Mouse (Mus musculus) splenic B cell, adult 2 months (primary cell): ENCODE measurements around the gene Cav1.

Source experiments
- DNase-seq: peaks from one replicate; pipeline ENCODE4 v3.0.0-alpha.2; 2011; ENCODE audit warnings: low read depth, low spot score
- H3K27me3 ChIP-seq: 2 replicates; pipeline ENCODE4 v1.6.1; 2012; ENCODE audit warnings: mild to moderate bottlenecking, low read length, moderate library complexity, mixed read lengths; ENCODE audit not compliant: control insufficient read depth, poor library complexity, insufficient read depth, severe bottlenecking
- H3K36me3 ChIP-seq: 2 replicates; pipeline ENCODE4 v1.6.1; 2012; ENCODE audit warnings: mild to moderate bottlenecking, low read length, moderate library complexity, mixed read lengths; ENCODE audit not compliant: control insufficient read depth, poor library complexity, insufficient read depth, severe bottlenecking

Cav1 gene

GRCm38 (mm10) chr6:17358896-17359690, 53.0 kb downstream of the Cav1 start:
- peak; percentile 63 for DNase-seq
- Histone ChIP-seq H3K36me3 (no peaks in the 10 kb centered on the region), H3K27me3 (no peaks in the 10 kb centered on the region)

GRCm38 (mm10) chr6:17362771-17363170, 56.6 kb downstream of the Cav1 start:
- Histone ChIP-seq H3K36me3 (no peaks in the 10 kb centered on the region), H3K27me3 (no peaks in the 10 kb centered on the region)
- peak; percentile 5 for DNase-seq

DNA sequence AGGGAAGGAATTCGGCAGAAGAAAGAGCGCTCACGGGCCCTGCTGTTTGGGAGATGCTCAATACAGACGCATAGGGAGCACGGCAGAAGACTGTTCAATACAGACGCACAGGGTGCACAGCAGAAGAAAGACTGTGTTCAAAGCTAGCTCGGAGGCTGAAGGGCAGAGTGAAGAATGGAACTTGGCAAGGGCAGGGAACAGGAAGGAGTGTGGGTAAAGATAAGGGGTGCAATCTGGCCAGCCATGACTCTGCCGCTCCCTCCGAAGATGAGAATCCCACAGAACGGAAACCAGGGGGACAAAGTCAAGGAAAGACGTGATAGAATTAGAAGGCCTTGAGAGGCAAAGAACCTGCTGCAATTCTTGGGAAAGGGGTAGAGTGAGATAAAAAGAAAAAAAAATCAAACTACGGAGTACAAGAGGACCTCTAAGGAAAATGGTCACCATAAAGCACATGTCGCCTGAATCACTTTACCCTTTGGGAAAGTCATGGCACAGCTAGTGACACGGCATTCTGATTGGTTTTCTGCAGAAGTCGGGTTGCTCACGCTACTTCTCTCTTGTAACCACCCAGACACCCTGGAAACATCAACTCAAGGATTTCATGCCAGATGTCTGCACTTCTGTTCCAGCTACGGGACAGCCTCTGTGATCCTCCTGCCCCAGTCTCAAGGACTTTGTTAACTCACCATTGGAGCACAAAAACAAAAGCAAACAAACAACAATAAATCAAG, 57.5 kb downstream of the Cav1 start:
- no peaks in the 10 kb centered on the region for H3K27me3 ChIP-seq
- DNase-seq: no peak
- H3K36me3 ChIP-seq: no peaks in the 10 kb centered on the region

DNA sequence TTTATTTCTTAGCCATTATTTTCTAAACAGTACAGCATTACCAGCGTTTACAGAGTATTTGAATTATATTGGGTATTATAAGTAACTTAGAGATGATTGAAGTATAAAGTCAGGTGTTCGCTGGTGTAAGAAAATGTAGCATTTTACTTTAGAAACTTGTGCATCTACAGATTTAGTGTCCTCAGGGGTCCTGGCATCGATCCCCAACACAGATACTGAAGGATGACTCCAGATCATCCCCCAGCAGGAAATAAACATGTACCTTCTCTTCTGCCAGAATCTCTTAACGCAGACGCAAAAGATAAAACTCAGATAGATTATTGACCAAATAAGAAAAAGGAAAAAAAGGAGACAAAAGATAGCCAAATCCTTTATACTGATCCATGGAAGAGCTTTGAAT, 68.2 kb downstream of the Cav1 start:
- Histone ChIP-seq H3K36me3 (no peaks in the 10 kb centered on the region), H3K27me3 (no peaks in the 10 kb centered on the region)
- no peak for DNase-seq

DNA sequence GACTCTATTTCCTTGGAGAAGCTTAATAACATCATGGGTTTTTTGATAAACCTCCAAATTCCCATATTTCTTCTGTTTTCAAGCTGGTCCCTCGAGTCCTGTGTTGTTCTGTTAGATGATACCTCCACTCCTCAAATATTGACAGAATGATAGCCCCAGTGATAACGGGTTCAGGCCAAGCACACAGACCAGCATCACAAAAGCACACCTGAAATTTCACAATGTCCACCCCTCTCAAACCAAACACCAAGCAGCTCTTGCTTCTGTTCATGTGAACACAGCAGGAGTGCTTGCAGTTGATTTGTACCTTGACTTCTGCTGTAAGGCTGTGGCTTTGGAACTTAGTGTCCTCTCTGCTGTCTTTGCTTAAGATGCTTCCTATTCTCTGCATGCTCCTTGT, 71.2 kb downstream of the Cav1 start:
- H3K27me3 ChIP-seq: no peaks in the 10 kb centered on the region
- H3K36me3 ChIP-seq: no peaks in the 10 kb centered on the region
- no peak for DNase-seq

DNA sequence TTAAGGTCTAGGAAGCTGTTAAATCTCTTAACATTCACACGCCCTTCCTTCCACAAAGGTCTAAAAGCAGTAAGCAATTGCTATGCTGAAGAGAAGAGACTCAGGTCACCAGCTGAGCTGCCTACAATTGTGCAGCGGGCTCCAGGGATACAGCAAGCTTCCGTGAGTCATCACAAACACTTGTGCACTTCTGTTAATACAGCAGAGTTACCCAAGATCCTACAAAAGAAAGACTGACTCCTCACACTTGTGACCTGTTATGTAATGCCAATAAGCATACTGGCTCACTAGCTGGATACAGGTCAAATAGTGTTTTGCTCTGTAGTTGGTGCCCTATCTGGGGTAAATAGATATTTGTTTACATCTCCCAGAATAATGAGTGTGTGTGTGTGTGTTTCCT, 74.0 kb downstream of the Cav1 start:
- no peak for DNase-seq
- Histone ChIP-seq H3K36me3 (no peaks in the 10 kb centered on the region), H3K27me3 (no peaks in the 10 kb centered on the region)

GRCm38 (mm10) chr6:17381690-17382089, 75.6 kb downstream of the Cav1 start:
- Histone ChIP-seq H3K36me3 (no peaks in the 10 kb centered on the region), H3K27me3 (no peaks in the 10 kb centered on the region)
- DNase-seq: no peak

DNA sequence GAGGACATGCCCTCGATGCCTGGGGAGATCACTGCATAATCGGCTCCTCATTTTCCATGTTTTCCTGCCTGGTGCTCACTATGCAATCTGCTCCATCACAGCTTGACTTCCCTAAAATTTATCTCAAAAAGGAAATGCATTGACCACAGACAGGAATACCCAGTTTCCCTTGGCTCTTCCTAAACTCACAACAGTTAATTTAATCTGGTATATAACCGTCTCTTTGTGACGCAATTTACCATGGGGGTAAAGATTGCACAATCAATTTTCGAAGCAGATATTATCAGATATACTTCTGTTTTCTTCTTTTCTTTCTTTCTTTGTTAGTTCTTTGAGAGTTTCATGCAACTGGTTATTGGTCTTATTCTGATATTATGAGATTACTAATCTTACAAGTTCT, 79.4 kb downstream of the Cav1 start:
- DNase-seq: no peak
- Histone ChIP-seq H3K27me3 (no peaks in the 10 kb centered on the region), H3K36me3 (no peaks in the 10 kb centered on the region)

DNA sequence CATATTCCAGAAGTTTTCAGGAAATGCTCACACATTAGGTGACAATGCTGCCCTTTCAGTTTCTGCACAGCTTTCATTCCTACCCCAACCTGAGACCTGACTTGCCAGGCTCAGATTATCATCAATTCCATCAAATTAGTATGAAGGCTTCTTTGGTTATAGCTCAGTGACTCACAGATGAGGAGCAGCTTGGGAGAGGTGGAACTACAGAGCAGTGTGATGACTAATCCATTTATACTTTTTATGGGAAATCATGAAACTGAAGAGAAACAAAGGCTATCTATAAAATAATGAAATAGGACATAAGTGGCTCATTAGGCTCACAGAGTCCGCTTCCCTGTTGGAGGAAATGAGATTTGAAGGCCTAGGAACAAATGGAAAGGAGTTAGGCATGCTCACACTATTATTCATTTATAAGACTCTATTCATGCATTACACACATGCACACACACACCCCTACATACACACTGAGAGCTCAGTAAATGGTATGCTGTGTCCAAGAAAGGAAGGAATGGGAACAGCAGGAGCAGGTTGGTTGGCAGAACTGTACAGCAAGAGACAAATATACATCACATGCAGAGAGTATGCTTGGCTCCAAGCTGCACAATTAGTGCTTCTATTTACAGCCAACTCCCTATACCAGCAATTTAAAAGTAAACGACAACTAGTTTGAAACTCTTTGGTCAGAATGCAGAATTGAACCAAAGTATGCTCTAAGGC, 82.0 kb downstream of the Cav1 start:
- Histone ChIP-seq H3K36me3 (no peaks in the 10 kb centered on the region), H3K27me3 (no peaks in the 10 kb centered on the region)
- DNase-seq: no peak
